Mouse (Mus musculus) liver, embryonic 16.5 days (tissue): ENCODE data around the gene Ahdc1. TPM values are rescaled to one million over a fixed set of nuclear protein-coding genes. Genes with fewer than 3 reads are reported as not detected.

Experiments used
- ATAC-seq: fragments of 200-750 bp; cut with Nextera tagmentation; 2 replicates; pipeline ENCODE4 v1.8.0; 2017; ENCODE audit warnings: low read depth, mild to moderate bottlenecking, moderate number of reproducible peaks, moderate library complexity
- H3K27ac ChIP-seq: fragments of 300-500 bp; sonication (generic); 2 replicates; pipeline ENCODE4 v1.5.1; 2014; ENCODE audit warnings: mild to moderate bottlenecking, low read length
- H3K27me3 ChIP-seq: fragments of 300-500 bp; sonication (generic); 2 replicates; pipeline ENCODE4 v1.6.1; 2014; ENCODE audit warnings: low read depth, low read length, mixed read lengths; ENCODE audit not compliant: control insufficient read depth, insufficient read depth
- H3K36me3 ChIP-seq: fragments of 300-500 bp; sonication (generic); 2 replicates; pipeline ENCODE4 v1.6.1; 2014; ENCODE audit warnings: mild to moderate bottlenecking; ENCODE audit not compliant: control insufficient read depth, insufficient read depth
- H3K4me1 ChIP-seq: fragments of 300-500 bp; sonication (generic); 2 replicates; pipeline ENCODE4 v1.6.1; 2014; ENCODE audit warnings: low read depth, low read length, mixed read lengths; ENCODE audit not compliant: control insufficient read depth
- H3K4me2 ChIP-seq: fragments of 300-500 bp; sonication (generic); 2 replicates; pipeline ENCODE4 v1.6.1; 2014; ENCODE audit warnings: low read depth, low read length, mixed read lengths
- H3K4me3 ChIP-seq: fragments of 300-500 bp; sonication (generic); 2 replicates; pipeline ENCODE4 v1.5.1; 2014; ENCODE audit warnings: low read depth, mild to moderate bottlenecking, low read length
- H3K9ac ChIP-seq: fragments of 300-500 bp; sonication (generic); 2 replicates; pipeline ENCODE4 v1.6.1; 2014; ENCODE audit warnings: low read depth, low read length
- H3K9me3 ChIP-seq: fragments of 300-500 bp; sonication (generic); replicated peaks from 2 replicates; pipeline ENCODE4 v1.6.1; 2016; ENCODE audit warnings: low read length; ENCODE audit not compliant: control insufficient read depth
- WGBS: fragments of 180-500 bp; shearing (Covaris S2); extraction: QIAGEN DNeasy Blood & Tissue Kit; methylation state at CpG from one replicate; pipeline ENCODE4 v1.1.7; 2014; ENCODE audit not compliant: insufficient replicate concordance; 5-methylcytosine and 5-hydroxymethylcytosine counted together
- polyA plus RNA-seq: library from polyadenylated mRNA; unstranded; fragments of >200 nt; fragmentation: Nextera tagmentation; extraction: Ambion mirVana; gene quantifications from 2 replicates; pipeline ENCODE4 v1.2.1, GENCODE M21; 2015

The Ahdc1 gene
- polyA plus RNA-seq, 1 experiment from 2014 or later: 1.6 TPM

GRCm38 (mm10) chr4:132982999-132983398 lies 28.1 kb upstream of the Ahdc1 start:
- Histone ChIP-seq H3K36me3 (no peaks in the 10 kb centered on the region), H3K27ac (peak overlapping the region; percentile 31), H3K9me3 (no peaks in the 10 kb centered on the region), H3K9ac (no peak overlapping the region), H3K4me2 (no peak overlapping the region), H3K27me3 (no peaks in the 10 kb centered on the region), H3K4me1 (no peaks in the 10 kb centered on the region), H3K4me3 (no peak overlapping the region)
- peak; percentile 24; the same call in 1 of the 2 replicates for ATAC-seq
- WGBS: 16% methylated on average over 6 of the region's 6 CpGs

DNA sequence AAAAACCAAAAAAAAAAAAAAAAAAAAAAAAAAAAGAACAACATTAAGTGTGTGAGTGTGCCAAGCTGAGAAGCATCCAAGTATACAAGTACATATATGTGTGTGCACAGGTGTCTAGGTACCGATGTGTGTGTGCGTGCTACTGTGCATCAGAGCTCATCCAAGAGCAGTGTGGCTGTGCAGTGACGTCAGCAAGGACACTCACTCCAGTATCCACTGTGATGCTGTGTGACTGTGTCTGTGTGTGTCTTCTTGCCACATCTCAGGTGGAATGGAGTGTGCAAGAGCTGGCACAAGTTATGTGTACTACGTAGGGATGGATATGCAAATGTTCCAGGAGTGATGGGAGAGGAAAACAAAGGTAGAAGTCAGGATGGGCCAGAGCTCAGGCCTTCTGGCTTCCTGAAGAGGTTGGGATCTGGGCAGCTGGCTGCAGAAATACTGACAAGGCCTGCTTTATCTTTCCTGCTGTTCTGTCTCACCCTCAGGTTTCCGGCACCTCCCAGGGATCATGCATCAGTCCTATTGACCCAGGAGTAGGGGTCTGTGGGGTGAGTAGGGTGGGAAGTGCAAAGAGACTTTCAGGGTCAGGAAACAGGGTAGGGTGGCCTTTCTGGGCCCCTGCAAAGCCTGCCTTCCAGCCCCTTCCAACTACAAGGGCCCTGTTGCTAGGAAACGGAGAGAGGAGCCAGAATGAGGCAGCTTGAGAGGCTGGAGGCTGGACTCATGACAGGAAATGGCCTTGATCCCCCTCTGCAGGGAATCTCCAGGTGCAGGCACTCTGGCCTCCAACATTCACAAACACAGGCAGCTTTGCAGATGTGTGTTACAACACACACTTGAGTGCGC lies 27.2 kb upstream of the Ahdc1 start:
- 66% methylated on average over 7 of the region's 7 CpGs for WGBS
- no peaks in the 10 kb centered on the region for H3K9me3 ChIP-seq
- no peaks in the 10 kb centered on the region for H3K36me3 ChIP-seq
- H3K27me3 ChIP-seq: no peaks in the 10 kb centered on the region
- ATAC-seq: no peak
- H3K4me2 ChIP-seq: no peak overlapping the region
- no peak overlapping the region for H3K9ac ChIP-seq
- H3K27ac ChIP-seq: no peak overlapping the region; the same call in 1 of the 2 replicates
- no peak overlapping the region for H3K4me3 ChIP-seq
- H3K4me1 ChIP-seq: no peaks in the 10 kb centered on the region

DNA sequence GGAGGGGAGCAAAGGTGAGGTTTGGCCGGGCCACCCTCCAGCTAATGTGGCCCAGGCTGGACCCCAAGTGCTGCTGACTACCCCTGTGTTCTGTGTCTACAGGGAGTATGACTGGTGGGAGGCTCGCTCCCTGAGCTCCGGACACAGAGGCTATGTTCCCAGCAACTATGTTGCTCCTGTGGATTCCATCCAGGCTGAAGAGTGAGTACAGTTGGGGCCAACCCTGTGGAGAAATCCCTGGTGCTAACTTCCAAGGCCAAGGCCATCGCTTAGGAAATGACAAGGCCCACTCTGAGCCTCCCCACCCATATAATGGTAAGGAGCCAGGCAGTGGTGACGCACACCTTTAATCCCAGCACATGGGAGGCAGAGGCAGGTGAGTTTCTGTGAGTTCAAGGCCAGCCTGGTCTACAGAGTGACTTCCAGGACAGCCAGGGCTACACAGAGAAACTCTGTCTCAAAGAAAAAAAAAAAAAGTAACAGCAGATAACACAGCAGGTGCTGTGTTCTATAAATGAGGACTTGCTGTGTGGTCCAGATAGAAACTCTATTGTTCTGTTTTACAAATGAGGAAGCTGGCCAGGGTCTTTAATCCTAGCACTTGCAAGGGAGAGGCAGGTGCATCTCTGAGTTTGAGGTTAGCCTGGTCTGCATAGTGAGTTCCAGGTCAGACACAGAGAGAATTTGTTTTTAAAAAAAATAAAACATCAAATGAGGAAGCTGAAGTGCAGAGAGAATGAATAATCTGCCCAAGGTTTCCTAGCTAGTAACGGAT lies 22.3 kb upstream of the Ahdc1 start:
- no peak for ATAC-seq
- Histone ChIP-seq H3K4me2 (no peak overlapping the region), H3K9me3 (no peaks in the 10 kb centered on the region), H3K9ac (no peak overlapping the region), H3K27me3 (no peaks in the 10 kb centered on the region), H3K36me3 (no peaks in the 10 kb centered on the region), H3K27ac (no peak overlapping the region), H3K4me1 (no peaks in the 10 kb centered on the region; the same call in 1 of the 2 replicates), H3K4me3 (no peak overlapping the region)
- WGBS: 59% methylated on average over 6 of the region's 6 CpGs

- H3K4me2 ChIP-seq: no peak overlapping the region
- no peak overlapping the region for H3K4me3 ChIP-seq
- WGBS: 33% methylated on average over 4 of the region's 4 CpGs
- no peaks in the 10 kb centered on the region; the same call in 1 of the 2 replicates for H3K4me1 ChIP-seq
- ATAC-seq: no peak
- H3K9ac ChIP-seq: no peak overlapping the region
- H3K36me3 ChIP-seq: no peaks in the 10 kb centered on the region
- no peaks in the 10 kb centered on the region for H3K9me3 ChIP-seq
- no peaks in the 10 kb centered on the region for H3K27me3 ChIP-seq
- H3K27ac ChIP-seq: no peak overlapping the region
Measured at GRCm38 (mm10) chr4:132993553-132993952, 17.5 kb upstream of the Ahdc1 start.

DNA sequence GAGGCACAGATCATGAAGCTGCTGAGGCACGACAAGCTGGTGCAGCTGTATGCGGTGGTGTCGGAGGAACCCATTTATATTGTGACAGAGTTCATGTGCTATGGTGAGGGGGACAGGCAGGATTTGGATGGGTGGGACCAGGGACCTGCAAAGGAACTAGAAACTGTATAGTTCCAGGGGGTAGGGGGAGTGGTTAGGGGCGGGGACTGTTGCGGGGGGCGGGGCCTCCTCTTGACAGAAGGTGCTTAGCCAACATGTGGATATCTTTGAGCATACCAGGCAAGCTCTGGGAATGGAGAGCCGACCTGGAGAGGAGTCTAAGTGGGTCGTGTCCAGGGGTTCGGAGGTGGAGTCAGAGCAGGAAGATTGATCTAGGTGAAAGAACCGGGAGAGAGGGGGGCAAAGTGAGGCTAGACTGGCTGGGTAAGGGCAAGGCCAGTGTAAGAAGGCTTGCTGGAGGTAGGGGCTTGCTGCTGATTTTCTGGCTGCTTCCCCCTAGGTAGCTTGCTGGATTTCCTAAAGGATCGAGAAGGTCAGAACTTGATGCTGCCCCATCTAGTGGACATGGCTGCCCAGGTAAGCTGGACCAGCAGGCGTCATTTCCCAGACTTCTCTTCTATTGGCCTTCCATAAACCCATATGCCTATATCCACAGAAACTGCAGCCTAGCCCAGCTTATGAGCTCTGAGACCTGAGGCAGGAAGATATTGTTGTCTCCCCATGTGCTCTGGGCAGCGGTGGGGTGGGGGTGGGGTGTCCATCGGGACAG lies 13.4 kb upstream of the Ahdc1 start:
- no peaks in the 10 kb centered on the region for H3K27me3 ChIP-seq
- no peaks in the 10 kb centered on the region for H3K36me3 ChIP-seq
- no peak for ATAC-seq
- H3K9me3 ChIP-seq: no peaks in the 10 kb centered on the region
- no peak overlapping the region for H3K4me2 ChIP-seq
- 43% methylated on average over 14 of the region's 14 CpGs for WGBS
- no peaks in the 10 kb centered on the region for H3K4me1 ChIP-seq
- H3K9ac ChIP-seq: no peak overlapping the region
- no peak overlapping the region for H3K27ac ChIP-seq
- no peak overlapping the region for H3K4me3 ChIP-seq

GRCm38 (mm10) chr4:133002896-133003295 lies 8.2 kb upstream of the Ahdc1 start:
- no peak for ATAC-seq
- Histone ChIP-seq H3K4me1 (peaks cover 10% of the 10 kb centered on the region), H3K27me3 (no peaks in the 10 kb centered on the region), H3K4me2 (no peak overlapping the region), H3K36me3 (no peaks in the 10 kb centered on the region), H3K27ac (no peak overlapping the region), H3K4me3 (no peak overlapping the region), H3K9ac (no peak overlapping the region), H3K9me3 (no peaks in the 10 kb centered on the region)
- 53% methylated on average over 10 of the region's 10 CpGs for WGBS

DNA sequence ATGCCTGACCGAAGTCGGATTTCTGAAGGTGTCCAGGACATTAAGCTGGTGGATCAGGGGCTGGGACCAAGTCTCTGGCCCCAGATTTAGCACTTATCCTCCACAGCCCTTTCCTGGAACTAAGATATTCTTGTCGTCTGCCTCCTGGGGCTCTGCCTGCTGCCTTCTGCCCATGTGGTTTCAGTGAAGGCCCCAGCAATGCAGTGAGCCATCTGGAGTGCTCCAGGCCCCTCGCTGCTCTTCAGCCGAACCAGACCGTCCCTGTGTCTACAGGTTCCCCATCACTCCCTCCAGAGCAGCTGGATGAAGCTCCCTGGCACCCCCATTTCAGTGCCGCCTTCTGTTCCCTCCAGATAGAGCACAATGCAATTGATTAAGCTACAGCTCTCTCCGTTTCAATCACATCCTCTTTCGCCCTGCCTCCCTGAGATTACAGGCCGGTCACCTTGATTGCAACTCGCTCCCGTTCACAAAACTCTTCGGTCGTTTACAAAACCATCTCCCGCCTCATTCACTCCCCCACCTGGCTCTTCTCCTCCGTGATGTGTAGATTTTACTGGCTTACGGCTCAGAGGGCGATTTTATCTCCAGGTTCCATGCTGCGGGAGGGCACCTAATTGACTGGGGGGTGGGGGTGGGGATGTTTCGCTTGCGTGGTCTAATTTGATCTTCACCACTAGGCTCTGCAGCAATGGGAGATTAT lies 7.6 kb upstream of the Ahdc1 start:
- no peaks in the 10 kb centered on the region for H3K27me3 ChIP-seq
- no peaks in the 10 kb centered on the region for H3K36me3 ChIP-seq
- ATAC-seq: no peak
- 42% methylated on average over 21 of the region's 21 CpGs for WGBS
- H3K27ac ChIP-seq: no peak overlapping the region
- H3K9me3 ChIP-seq: no peaks in the 10 kb centered on the region
- peaks cover 16% of the 10 kb centered on the region for H3K4me1 ChIP-seq
- no peak overlapping the region for H3K4me2 ChIP-seq
- no peak overlapping the region for H3K9ac ChIP-seq
- no peak overlapping the region for H3K4me3 ChIP-seq

GRCm38 (mm10) chr4:133005233-133005632 lies 5.8 kb upstream of the Ahdc1 start:
- 3% methylated on average over 3 of the region's 3 CpGs for WGBS
- H3K9ac ChIP-seq: no peak overlapping the region
- no peak; the same call in 1 of the 2 replicates for ATAC-seq
- peaks cover 16% of the 10 kb centered on the region for H3K4me1 ChIP-seq
- H3K27me3 ChIP-seq: peaks cover 11% of the 10 kb centered on the region
- H3K27ac ChIP-seq: no peak overlapping the region
- no peaks in the 10 kb centered on the region for H3K36me3 ChIP-seq
- no peak overlapping the region for H3K4me3 ChIP-seq
- H3K4me2 ChIP-seq: no peak overlapping the region
- H3K9me3 ChIP-seq: no peaks in the 10 kb centered on the region
